Mouse (Mus musculus): ENCODE measurements around the gene Tnrc18. TPM values are rescaled to one million over a fixed set of nuclear protein-coding genes. Genes with fewer than 3 reads are reported as not detected.

Gene Tnrc18
- polyA plus RNA-seq, 1 experiment from 2014 or later: 9.9 TPM

- Histone ChIP-seq H3K27me3 (replicated peaks; ENCODE audit: control insufficient read depth, insufficient read depth, low read length) (no peaks in the 10 kb centered on the region), H3K4me1 (replicated peaks; ENCODE audit: control insufficient read depth, insufficient read depth, low read length) (peaks cover 9% of the 10 kb centered on the region; the same call in 1 of the 2 replicates), H3K9me3 (ENCODE audit: control insufficient read depth) (no peaks in the 10 kb centered on the region), H3K9ac (ENCODE audit: low read depth, low read length) (no peak overlapping the region), H3K27ac (ENCODE audit: low read depth, low read length) (no peak overlapping the region; the same call in 1 of the 2 replicates), H3K4me2 (replicated peaks; ENCODE audit: low read depth) (no peak overlapping the region), H3K4me3 (ENCODE audit: low read depth, low read length) (no peak overlapping the region), H3K36me3 (ENCODE audit: control insufficient read depth, insufficient read depth) (peaks cover 68% of the 10 kb centered on the region)
- no peak for ATAC-seq
- TF ChIP-seq CTCF (IDR thresholded peaks at IDR 0.05; ENCODE audit: low read depth): no peak
- 44% methylated on average over 10 of the region's 10 CpGs for WGBS
Observed at GRCm38 (mm10) chr5:142768352-142769267, 48.9 kb downstream of the Tnrc18 start.

GRCm38 (mm10) chr5:142767937-142768336, 49.5 kb downstream of the Tnrc18 start:
- no peak overlapping the region for H3K4me3 ChIP-seq (ENCODE audit: low read depth, low read length)
- H3K4me1 ChIP-seq (replicated peaks; ENCODE audit: control insufficient read depth, insufficient read depth, low read length): peaks cover 9% of the 10 kb centered on the region; the same call in 1 of the 2 replicates
- TF ChIP-seq CTCF (IDR thresholded peaks at IDR 0.05; ENCODE audit: low read depth): peak; percentile 85
- no peaks in the 10 kb centered on the region for H3K27me3 ChIP-seq (replicated peaks; ENCODE audit: control insufficient read depth, insufficient read depth, low read length)
- peak; percentile 44; the same call in 1 of the 2 replicates for ATAC-seq
- 19% methylated on average over 7 of the region's 7 CpGs for WGBS
- H3K36me3 ChIP-seq (ENCODE audit: control insufficient read depth, insufficient read depth): peaks cover 68% of the 10 kb centered on the region
- no peak overlapping the region for H3K4me2 ChIP-seq (replicated peaks; ENCODE audit: low read depth)
- no peaks in the 10 kb centered on the region for H3K9me3 ChIP-seq (ENCODE audit: control insufficient read depth)
- H3K27ac ChIP-seq (ENCODE audit: low read depth, low read length): no peak overlapping the region
- H3K9ac ChIP-seq (ENCODE audit: low read depth, low read length): no peak overlapping the region

GRCm38 (mm10) chr5:142766708-142767107, 50.8 kb downstream of the Tnrc18 start:
- H3K4me3 ChIP-seq (ENCODE audit: low read depth, low read length): no peak overlapping the region
- ATAC-seq: no peak
- peaks cover 9% of the 10 kb centered on the region; the same call in 1 of the 2 replicates for H3K4me1 ChIP-seq (replicated peaks; ENCODE audit: control insufficient read depth, insufficient read depth, low read length)
- 93% methylated on average over 3 of the region's 3 CpGs for WGBS
- no peak overlapping the region for H3K4me2 ChIP-seq (replicated peaks; ENCODE audit: low read depth)
- TF ChIP-seq CTCF (IDR thresholded peaks at IDR 0.05; ENCODE audit: low read depth): no peak
- H3K27me3 ChIP-seq (replicated peaks; ENCODE audit: control insufficient read depth, insufficient read depth, low read length): no peaks in the 10 kb centered on the region
- no peak overlapping the region for H3K27ac ChIP-seq (ENCODE audit: low read depth, low read length)
- H3K36me3 ChIP-seq (ENCODE audit: control insufficient read depth, insufficient read depth): peaks cover 68% of the 10 kb centered on the region
- H3K9ac ChIP-seq (ENCODE audit: low read depth, low read length): no peak overlapping the region
- H3K9me3 ChIP-seq (ENCODE audit: control insufficient read depth): no peaks in the 10 kb centered on the region

GRCm38 (mm10) chr5:142764889-142765288, 52.6 kb downstream of the Tnrc18 start:
- no peaks in the 10 kb centered on the region for H3K27me3 ChIP-seq (replicated peaks; ENCODE audit: control insufficient read depth, insufficient read depth, low read length)
- no peak overlapping the region for H3K9ac ChIP-seq (ENCODE audit: low read depth, low read length)
- H3K27ac ChIP-seq (ENCODE audit: low read depth, low read length): no peak overlapping the region
- H3K4me1 ChIP-seq (replicated peaks; ENCODE audit: control insufficient read depth, insufficient read depth, low read length): peaks cover 4% of the 10 kb centered on the region; the same call in 1 of the 2 replicates
- no peaks in the 10 kb centered on the region for H3K9me3 ChIP-seq (ENCODE audit: control insufficient read depth)
- ATAC-seq: no peak
- no peak overlapping the region for H3K4me2 ChIP-seq (replicated peaks; ENCODE audit: low read depth)
- no peak overlapping the region for H3K4me3 ChIP-seq (ENCODE audit: low read depth, low read length)
- H3K36me3 ChIP-seq (ENCODE audit: control insufficient read depth, insufficient read depth): peaks cover 73% of the 10 kb centered on the region
- no peak for TF ChIP-seq CTCF (IDR thresholded peaks at IDR 0.05; ENCODE audit: low read depth)
- WGBS: 87% methylated on average over 15 of the region's 15 CpGs

- Histone ChIP-seq H3K9ac (ENCODE audit: low read depth, low read length) (no peak overlapping the region), H3K4me1 (replicated peaks; ENCODE audit: control insufficient read depth, insufficient read depth, low read length) (0 out of 2 replicates have a peak, but pooled peaks cover under 1% of the 10 kb centered on the region), H3K4me2 (replicated peaks; ENCODE audit: low read depth) (no peak overlapping the region), H3K27ac (ENCODE audit: low read depth, low read length) (no peak overlapping the region), H3K9me3 (ENCODE audit: control insufficient read depth) (no peaks in the 10 kb centered on the region), H3K36me3 (ENCODE audit: control insufficient read depth, insufficient read depth) (peaks cover 78% of the 10 kb centered on the region), H3K27me3 (replicated peaks; ENCODE audit: control insufficient read depth, insufficient read depth, low read length) (no peaks in the 10 kb centered on the region), H3K4me3 (ENCODE audit: low read depth, low read length) (no peak overlapping the region)
- no peak for ATAC-seq
- 69% methylated on average over 11 of the region's 11 CpGs for WGBS
- TF ChIP-seq CTCF (IDR thresholded peaks at IDR 0.05; ENCODE audit: low read depth): no peak
Observed at GRCm38 (mm10) chr5:142764306-142764705, 53.2 kb downstream of the Tnrc18 start.

- Histone ChIP-seq H3K9ac (ENCODE audit: low read depth, low read length) (no peak overlapping the region), H3K9me3 (ENCODE audit: control insufficient read depth) (no peaks in the 10 kb centered on the region), H3K4me3 (ENCODE audit: low read depth, low read length) (no peak overlapping the region), H3K27ac (ENCODE audit: low read depth, low read length) (no peak overlapping the region), H3K4me1 (replicated peaks; ENCODE audit: control insufficient read depth, insufficient read depth, low read length) (no peaks in the 10 kb centered on the region), H3K27me3 (replicated peaks; ENCODE audit: control insufficient read depth, insufficient read depth, low read length) (no peaks in the 10 kb centered on the region), H3K4me2 (replicated peaks; ENCODE audit: low read depth) (no peak overlapping the region), H3K36me3 (ENCODE audit: control insufficient read depth, insufficient read depth) (peaks cover 94% of the 10 kb centered on the region)
- ATAC-seq: no peak
- TF ChIP-seq CTCF (IDR thresholded peaks at IDR 0.05; ENCODE audit: low read depth): no peak
- WGBS: 90% methylated on average over 21 of the region's 21 CpGs
Observed at GRCm38 (mm10) chr5:142762082-142762807, 55.2 kb downstream of the Tnrc18 start.
